In the genomic region with DNA sequence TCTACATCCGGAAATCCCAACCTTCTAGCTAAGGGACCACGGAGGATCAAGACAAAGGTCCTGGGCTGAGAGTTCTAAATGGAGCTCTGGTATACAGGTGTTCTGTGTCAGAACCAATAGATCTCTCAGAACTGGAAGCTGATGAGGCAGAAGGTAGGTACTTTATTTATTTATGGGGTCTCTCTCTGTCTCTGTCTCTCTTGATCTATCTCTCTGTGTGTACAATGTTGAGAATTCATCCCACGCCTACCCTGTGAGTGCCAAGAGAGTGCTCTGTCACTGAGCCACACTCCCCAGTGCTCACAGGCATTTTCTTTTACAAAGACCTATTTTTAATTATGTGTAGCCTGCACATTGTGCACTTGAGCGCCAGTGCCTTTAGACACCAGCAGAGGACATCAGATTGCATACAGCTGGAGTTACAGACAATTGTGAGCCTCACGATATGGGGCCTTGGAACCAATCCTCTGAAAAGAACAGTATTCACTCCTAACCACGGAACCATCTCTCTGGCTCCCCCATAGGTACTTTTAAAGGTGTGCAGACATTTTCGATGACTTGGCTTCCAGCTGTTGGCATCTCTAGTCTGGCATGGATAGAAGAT, we compare ENCODE assay signal across 8 mouse cellular contexts. TPM values are rescaled to one million over a fixed set of nuclear protein-coding genes. Genes with fewer than 3 reads are reported as not detected.
DNase-seq lines count a peak whose midpoint lies in the region; ATAC-seq and TF ChIP-seq lines count a peak whose summit lies in the region.

Gene Metap2, minus strand, starts transcription at position 51 of the 604 bp plus-strand sequence.

- H3K4me2 ChIP-seq in limb, embryonic 14.5 days (replicated peaks; ENCODE audit: low read depth, low read length, severe bottlenecking) = no peak within 1 kb of the TSS
- no peak within 1 kb of the TSS for H3K4me2 ChIP-seq in stomach, embryonic 15.5 days

- no peak within 1 kb of the TSS for H3K4me3 ChIP-seq in limb, embryonic 14.5 days (replicated peaks; ENCODE audit: low read length)
- H3K4me3 ChIP-seq in stomach, embryonic 15.5 days (replicated peaks) = no peak within 1 kb of the TSS

- no peak for TF ChIP-seq POLR2A in limb, embryonic 14.5 days (IDR thresholded peaks at IDR 0.05; ENCODE audit: borderline replicate concordance, extremely low read depth, insufficient read depth, insufficient read length)

- no peaks in the 10 kb centered on the region for H3K36me3 ChIP-seq in limb, embryonic 14.5 days (ENCODE audit: control insufficient read depth, insufficient read depth, low read length)
- no peaks in the 10 kb centered on the region for H3K36me3 ChIP-seq in stomach, embryonic 15.5 days

- peak; percentile 36 for DNase-seq in thymus, postnatal 0 days (ENCODE audit: low spot score)
- DNase-seq in thymus, postnatal 4 days = no peak
- no peak for DNase-seq in heart, postnatal 36 days
- no peak for DNase-seq in limb, embryonic 14.5 days (ENCODE audit: low spot score)
- no peak for DNase-seq in kidney, postnatal 14 days
- DNase-seq in cerebellum, postnatal 25 days = no peak

- no peak within 1 kb of the TSS for H3K27ac ChIP-seq in limb, embryonic 14.5 days (replicated peaks; ENCODE audit: low read depth, low read length)
- no peak within 1 kb of the TSS for H3K27ac ChIP-seq in stomach, embryonic 15.5 days

- H3K9ac ChIP-seq in limb, embryonic 14.5 days (ENCODE audit: low read depth, low read length, severe bottlenecking) = no peak within 1 kb of the TSS
- H3K9ac ChIP-seq in stomach, embryonic 15.5 days = no peak within 1 kb of the TSS

- H3K27me3 ChIP-seq in limb, embryonic 14.5 days (ENCODE audit: control insufficient read depth, insufficient read depth, low read length) = no peaks in the 10 kb centered on the region
- no peaks in the 10 kb centered on the region for H3K27me3 ChIP-seq in stomach, embryonic 15.5 days (replicated peaks)

- WGBS in limb, embryonic 14.5 days = 71% methylated on average over 7 of the region's 7 CpGs
- 74% methylated on average over 7 of the region's 7 CpGs for WGBS in stomach, embryonic 15.5 days

- ATAC-seq in erythroid progenitor cell, adult 5-6 weeks (replicated peaks; ENCODE audit: low FRiP score, poor library complexity, severe bottlenecking) = no peak
- no peak for ATAC-seq in limb, embryonic 14.5 days (ENCODE audit: low FRiP score, low read depth)
- ATAC-seq in stomach, embryonic 15.5 days (ENCODE audit: insufficient read depth, low FRiP score, low read depth) = no peak

- H3K9me3 ChIP-seq in limb, embryonic 14.5 days (ENCODE audit: control insufficient read depth, low read length) = no peaks in the 10 kb centered on the region
- no peaks in the 10 kb centered on the region for H3K9me3 ChIP-seq in stomach, embryonic 15.5 days

- intact Hi-C loops in heart, postnatal 36 days (cut with DNase I) = no loop called here

- H3K4me1 ChIP-seq in limb, embryonic 14.5 days (ENCODE audit: control insufficient read depth, insufficient read depth, low read length) = no peaks in the 10 kb centered on the region
- H3K4me1 ChIP-seq in stomach, embryonic 15.5 days = no peaks in the 10 kb centered on the region

RNA-seq across cellular contexts. Expression of gene Metap2, which starts in this region (rescaled TPM):
- polyA plus RNA-seq in thymus, postnatal 0 days (2015; fragmentation: Nextera tagmentation; extraction: Ambion mirVana) = 261 and 268 TPM in 2 replicates
- 1,957 and 2,402 TPM in 2 replicates for total RNA-seq in erythroid progenitor cell, adult 5-6 weeks (2015; ENCODE audit: low replicate concordance)
- total RNA-seq in erythroid progenitor cell, adult 5-6 weeks (2017; ENCODE audit: low replicate concordance) = 2,822 and 3,110 TPM in 2 replicates
- total RNA-seq in heart, postnatal 36 days (2021) = 100 to 1,000 TPM; 127 to 131 TPM
- 94.7 and 143 TPM in 2 replicates for polyA plus RNA-seq in limb, embryonic 14.5 days (2012; rRNA removed)
- 182 and 194 TPM in 2 replicates for polyA plus RNA-seq in limb, embryonic 14.5 days (2014; fragmentation: Nextera tagmentation; extraction: Ambion mirVana)
- 179 and 189 TPM in 2 replicates for polyA plus RNA-seq in stomach, embryonic 15.5 days (2015; fragmentation: Nextera tagmentation; extraction: Ambion mirVana)

Comparison
In these comparisons a context has a peak if more than half of its experiments do, and no peak if none do; other contexts are left out.
1. RNA of gene Metap2 (total RNA-seq): 1,957 to 3,110 TPM in erythroid progenitor cell, adult 5-6 weeks; 127 to 131 TPM in heart, postnatal 36 days; every median in the first group is over 10 times any median in the second.